Mouse (Mus musculus): Measurements from ENCODE around the gene Gm266.

Gene Gm266

GRCm38 (mm10) chr12:111454543-111455280, 30.9 kb downstream of the Gm266 start:
- in situ Hi-C loops (cut with MboI): no loop called here

- in situ Hi-C loops (cut with MboI): no loop called here
Observed at GRCm38 (mm10) chr12:111454021-111454420, 31.6 kb downstream of the Gm266 start.

GRCm38 (mm10) chr12:111451561-111451960, 34.1 kb downstream of the Gm266 start:
- in situ Hi-C loops (cut with MboI): no loop called here

GRCm38 (mm10) chr12:111450359-111450758, 35.3 kb downstream of the Gm266 start:
- in situ Hi-C loops (cut with MboI): no loop called here

- in situ Hi-C loops (cut with MboI): no loop called here
Observed at GRCm38 (mm10) chr12:111448931-111449705, 36.5 kb downstream of the Gm266 start.

DNA sequence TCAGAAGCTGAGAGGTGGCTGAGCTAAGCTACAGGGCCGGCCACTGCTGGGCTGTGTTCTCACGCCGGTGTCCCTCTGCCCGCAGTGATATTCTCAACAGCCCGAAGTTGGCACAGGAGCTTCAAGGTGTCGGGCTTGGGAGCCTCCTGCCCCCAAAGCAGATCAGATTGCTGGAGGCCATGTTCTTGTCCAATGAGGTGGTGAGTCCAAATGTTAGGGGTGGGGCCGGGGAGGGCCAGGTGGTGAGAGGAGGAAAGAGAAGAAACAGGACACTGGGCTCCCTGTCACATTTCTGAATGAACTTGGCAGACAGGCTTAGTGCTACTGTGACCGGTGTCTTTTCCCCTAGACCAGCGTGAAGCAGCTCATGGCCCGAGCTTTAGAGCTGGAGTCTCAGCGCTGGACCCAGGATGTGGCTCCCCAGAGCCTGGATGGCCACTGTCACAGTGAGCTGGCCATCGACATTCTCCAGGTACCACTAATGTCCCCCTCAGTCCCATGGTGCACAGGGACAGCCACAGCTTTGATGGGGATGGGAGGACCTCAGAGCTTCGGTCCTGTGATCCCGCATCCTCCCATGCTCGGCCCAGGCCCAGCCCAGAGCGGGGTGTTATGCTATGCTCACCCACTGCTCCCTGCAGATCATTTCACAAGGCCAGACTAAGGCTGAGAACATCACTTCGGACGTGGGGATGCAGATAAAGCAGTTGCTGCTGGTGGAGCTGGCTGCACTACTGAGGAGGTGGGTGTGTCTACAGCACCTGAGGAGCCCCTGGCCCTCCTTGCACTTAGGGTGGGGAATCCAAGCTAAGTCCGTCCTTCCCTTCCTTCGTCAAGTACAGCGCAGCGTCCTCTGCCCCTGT, 37.5 kb downstream of the Gm266 start:
- in situ Hi-C loops (cut with MboI): no loop called here

- in situ Hi-C loops (cut with MboI): no loop called here
Observed at GRCm38 (mm10) chr12:111447350-111447749, 38.3 kb downstream of the Gm266 start.

DNA sequence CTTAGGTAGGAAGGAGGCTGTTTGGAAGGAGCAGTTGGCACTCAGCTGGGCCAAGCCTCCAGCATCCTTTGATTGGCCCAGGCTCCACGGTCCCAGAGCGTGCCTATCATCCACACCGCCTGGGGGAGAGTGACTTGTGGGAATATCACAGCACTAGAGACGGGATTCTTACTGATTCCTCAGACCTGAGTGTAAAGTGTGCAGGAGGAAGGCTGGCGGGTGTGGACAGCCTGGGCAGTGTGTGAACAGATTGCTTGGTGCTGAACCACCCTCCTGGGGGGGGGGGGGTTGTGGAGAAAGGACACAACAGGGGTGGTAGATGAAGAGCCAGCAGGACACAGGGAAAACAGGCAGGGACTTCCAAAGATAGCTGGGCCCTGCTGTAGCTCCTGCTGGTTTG, 38.9 kb downstream of the Gm266 start:
- in situ Hi-C loops (cut with MboI): no loop called here

DNA sequence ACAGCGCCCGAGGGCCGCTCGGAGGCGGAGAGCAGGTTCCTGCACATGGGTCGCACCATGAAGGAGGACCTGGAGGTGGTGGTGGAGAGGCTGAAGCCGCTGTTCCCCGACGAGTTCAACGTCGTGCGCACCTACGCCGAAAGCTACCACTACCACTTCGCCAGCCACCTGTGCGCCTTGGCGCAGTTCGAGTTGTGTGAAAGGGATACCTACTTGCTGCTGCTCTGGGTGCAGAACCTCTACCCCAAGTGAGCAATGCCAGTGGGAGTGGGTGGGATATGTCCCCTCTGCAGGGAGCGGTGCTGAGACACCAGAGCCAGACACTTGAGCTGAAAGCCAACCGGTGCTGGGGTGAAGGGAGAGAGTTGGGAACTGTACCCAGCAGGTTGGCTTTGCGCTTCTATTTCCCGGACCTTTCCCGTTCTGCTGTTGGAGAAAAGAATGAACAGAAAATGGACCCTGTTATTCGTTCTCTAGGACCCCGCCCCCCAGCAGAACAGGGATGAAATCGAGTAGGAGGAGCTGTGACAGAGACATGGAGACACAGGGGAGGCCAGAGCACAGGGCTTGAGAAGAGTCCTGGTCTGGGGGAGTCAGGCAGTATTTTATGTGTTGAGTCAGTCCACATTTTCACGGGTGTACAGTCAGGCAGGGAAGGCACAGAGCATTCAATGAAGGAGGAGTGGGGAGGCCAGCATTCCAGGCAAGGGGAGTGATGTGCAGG, 39.6 kb downstream of the Gm266 start:
- in situ Hi-C loops (cut with MboI): no loop called here

GRCm38 (mm10) chr12:111445161-111445889, 40.3 kb downstream of the Gm266 start:
- in situ Hi-C loops (cut with MboI): no loop called here

DNA sequence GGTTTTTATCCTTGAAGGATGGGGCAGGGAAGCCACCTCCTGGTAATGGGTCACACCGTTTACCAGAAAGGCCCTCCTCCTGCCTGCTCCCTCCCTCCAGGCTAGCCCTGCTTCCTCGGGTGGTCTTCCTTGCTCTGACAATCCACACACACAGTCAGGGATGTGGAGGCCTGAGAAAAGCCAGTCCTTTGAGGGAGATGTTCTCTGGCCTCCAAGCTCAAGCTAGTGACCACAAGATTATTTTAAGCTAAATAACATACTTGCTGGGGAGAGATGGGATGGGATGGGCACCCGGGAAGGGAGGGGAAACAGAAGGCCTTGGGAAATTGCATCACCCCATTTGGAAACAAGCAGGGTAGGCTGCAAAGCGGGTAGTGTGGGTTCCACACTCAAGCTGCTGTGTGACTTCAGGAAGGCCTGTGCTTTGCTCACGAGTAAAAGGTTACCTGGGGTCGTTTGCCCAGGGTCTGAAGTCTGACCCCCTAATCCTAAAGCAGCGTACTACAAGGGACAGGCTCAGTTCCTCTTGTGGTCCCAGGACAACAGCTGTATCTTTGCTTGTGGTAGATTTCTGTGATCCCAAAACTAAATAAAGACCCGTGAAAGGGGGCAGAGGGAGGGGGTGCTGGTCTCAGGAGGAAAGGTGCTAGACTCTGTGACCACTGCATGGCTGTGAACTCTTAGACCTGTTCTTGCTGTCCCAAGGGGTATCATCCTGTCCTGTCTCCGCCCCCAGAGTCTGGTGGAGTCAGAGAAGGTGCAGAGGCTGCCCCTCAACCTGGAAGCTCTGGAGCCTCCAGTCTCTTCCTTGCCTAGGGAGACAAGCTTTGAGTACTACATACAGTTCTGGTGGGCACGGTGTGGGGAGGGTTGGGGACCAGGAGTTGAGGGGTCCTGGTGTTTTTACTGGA, 41.4 kb downstream of the Gm266 start:
- in situ Hi-C loops (cut with MboI): no loop called here

DNA sequence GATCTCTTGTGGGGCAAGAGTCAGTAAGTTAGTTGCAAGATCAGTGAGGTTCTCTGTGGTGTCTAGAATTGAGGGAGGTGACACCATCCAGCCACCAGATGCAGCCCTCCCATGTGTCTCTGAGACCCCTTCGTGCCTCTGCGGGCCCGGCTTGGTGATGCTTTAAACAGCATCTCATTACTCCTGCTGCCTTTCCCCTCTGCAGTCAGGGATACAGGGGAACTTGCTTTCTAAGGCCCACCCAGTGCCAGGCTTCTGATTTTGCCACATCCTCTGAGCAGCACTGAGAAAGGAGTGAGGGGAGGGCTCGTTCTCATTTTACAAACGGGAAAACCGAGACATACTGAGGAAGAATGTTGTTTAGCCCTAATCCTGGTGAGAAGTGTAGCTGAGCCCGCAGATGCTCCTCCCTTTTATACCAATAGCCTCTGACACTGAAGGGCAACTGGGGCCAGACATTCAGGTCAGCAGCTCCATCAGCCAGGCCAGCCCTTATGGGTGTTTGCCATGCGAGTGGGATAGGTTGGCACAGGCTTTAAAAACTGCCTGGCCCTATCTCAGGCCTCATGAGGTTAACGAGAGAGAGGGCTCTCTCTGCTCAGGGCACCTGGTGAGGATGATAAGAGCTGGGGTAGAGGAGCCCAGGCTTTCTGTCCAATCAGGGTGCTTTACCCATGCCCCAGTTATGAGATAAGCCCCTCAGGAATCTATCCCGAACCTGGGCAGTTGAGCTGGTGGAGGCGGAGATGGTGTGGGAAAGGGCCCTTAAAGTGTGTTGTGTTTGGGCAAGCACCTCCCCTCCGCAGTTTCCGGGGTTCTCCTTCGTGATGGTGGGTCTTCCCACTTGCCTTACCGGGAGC, 42.4 kb downstream of the Gm266 start:
- in situ Hi-C loops (cut with MboI): no loop called here

DNA sequence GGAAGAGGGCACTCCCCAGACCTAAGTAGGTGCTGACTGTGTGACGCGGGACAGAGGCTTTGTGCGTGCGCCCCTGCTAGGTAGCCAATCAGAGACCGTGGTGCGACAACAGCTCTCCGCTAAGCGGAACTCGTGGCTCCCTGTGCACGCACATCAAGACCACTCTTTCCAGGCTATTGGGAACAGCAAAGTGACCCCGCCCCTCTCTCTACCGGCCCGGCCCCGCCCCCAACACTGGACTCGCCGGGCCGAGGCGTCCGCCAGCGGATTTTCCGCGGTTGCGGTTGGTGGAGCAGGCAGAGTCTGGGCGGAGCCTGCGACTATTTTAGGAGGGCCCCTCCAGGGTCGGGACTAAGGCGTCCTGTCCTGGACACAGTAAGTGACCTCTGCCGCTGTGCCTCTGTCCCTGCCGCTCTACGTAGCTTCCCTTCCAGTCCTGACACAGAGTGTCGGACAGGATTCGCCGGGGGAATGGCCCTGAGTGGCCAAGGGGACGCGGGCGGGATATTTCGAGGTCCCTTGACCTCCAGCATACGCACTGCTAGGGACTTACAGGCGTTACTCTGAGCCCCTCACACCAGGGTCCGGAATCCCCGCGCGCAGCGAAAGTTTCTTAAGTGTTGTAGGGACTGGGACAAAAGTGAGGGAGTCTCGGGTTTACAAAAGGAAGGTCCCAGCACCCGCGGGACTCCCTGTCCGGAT, 43.2 kb downstream of the Gm266 start, which contains the start of gene Tnfaip2:
Gene Tnfaip2, plus strand, starts transcription at position 161 of the 702 bp plus-strand sequence.
- in situ Hi-C loops (cut with MboI): no loop called here

GRCm38 (mm10) chr12:111441523-111441922, 44.1 kb downstream of the Gm266 start:
- in situ Hi-C loops (cut with MboI): no loop called here

DNA sequence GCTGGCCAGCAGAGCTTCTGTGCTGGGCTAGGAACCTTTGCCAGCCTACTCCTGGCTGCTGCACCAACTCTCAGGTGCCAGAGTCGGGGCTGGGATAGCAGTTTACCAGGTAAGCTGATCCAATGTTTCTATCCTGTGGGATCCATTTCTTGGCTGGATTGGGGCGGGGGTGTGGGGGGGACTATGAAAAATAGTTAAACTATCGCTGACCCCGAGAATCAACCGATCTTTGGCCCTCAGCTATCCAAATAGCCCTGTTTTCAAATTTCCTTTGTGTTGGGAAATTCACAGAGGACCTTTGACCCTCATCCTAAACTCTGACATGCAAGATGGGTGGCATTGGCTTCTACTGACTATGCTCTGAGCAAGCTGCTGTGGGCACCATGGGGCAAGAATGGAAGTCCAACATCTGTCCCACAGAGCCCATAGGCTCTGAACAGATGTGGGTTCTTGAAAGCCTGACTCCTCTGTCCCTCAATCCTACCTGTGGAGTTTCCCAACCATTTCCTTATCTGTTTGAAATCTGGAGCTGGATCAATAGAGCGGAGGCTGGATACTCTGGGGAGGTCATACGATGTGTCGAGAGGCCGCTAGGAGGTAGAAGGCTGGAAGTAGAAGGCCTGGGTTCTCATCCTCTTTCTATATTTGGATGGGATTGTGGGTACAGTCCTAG, 44.8 kb downstream of the Gm266 start:
- in situ Hi-C loops (cut with MboI): no loop called here

DNA sequence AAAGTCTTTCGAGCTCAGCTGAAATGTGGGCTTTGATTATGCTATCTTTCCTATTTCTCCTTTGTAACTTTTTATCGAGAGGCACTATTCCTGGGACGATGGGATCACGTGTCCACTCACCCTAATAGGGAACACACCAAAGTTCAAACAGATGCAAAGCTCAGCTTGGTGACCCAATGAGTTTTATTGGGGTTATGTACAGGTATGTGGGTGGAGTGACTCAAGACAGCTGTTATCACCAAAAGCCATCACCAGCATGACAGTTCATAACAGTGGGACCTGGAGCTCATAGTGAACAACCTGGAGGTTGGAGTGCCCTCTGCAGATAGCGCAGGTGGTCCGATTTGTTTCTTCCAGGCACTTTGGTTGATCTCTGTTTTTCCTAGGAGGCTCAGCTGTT, 46.8 kb downstream of the Gm266 start:
- in situ Hi-C loops (cut with MboI): no loop called here

DNA sequence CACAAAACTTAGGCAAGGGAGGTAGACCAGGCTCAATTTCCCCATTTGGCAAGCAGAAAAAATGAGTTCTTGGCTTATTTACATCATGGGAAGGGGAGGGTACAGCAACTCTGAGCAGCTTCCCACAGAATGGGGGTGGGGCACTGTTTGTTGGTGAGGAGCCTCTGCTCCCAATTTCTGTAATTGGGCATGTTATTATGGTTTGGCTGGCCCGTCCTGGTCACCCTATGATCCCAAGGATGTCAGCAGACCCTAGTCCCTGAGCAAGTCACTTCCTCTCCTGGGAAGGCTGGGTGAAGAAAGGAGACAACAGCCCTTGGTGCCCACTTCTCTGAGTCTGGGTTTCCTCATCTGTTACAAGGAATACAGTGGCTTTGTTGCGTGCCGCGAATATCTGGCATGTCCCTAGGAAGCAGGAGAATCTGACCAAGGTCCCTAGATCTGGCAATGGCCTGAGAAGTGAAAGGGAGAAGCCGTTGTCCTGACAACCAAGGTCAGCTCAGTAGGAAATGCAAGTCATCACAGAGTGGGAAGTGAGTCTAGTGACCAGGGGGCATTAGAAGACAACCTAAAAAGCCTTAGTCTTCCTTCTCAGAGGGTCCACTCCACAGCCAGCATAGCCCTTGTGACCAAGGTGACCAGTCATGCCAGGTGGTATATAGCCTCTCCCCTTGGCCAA, 48.3 kb downstream of the Gm266 start:
- in situ Hi-C loops (cut with MboI): no loop called here
